Mouse (Mus musculus): ENCODE measurements at regions not wholly inside any gene's neighbourhood (a gene's known extent, or its start where the extent isn't known, plus 50 kb on each side); places are given as distances from the start of the nearest gene placed in this dataset.

DNA sequence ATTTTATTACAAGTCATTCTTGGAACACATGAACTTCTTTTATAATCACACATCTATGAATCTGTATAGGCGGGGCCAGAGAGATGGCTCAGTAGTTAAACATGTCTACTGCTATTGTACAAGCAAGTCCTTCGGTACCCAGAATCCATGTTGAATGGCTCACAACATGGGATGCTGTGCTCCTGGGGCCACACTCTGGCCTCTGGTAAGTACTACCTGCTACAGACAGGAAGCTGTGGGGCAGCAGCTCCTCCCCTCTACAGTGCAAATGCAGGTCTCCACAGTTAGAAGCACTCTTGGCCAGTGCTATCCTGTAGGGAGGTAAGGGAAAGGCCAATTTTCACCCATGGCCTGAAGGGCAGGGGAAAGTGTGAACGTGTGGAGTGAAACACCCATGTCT, 506.0 kb downstream of the Irx1 start:
- Histone ChIP-seq H3K9me3 (replicated peaks; ENCODE audit: low read length) (no peaks in the 10 kb centered on the region), H3K27me3 (replicated peaks) (no peaks in the 10 kb centered on the region), H3K4me1 (ENCODE audit: control insufficient read depth in 1 of 2, insufficient read depth in 2 of 2) (peaks cover 4 to 25% of the 10 kb centered on the region in 2 experiments; a peak in 3 of 4 replicates), H3K4me2 (ENCODE audit: insufficient read depth, low read depth, poor library complexity, severe bottlenecking) (no peak overlapping the region), H3K27ac (ENCODE audit: insufficient read depth, low read depth) (no peak overlapping the region), H3K9ac (ENCODE audit: insufficient read depth, low read depth) (no peak overlapping the region), H3K4me3 (replicated peaks in 1 of 3; ENCODE audit: low read depth in 2 of 3, low read length in 2 of 3, poor library complexity in 1 of 3) (no peak overlapping the region), H3K79me2 (replicated peaks; ENCODE audit: control insufficient read depth, extremely low read depth, insufficient read depth, poor library complexity, severe bottlenecking) (no peaks in the 10 kb centered on the region), H3K36me3 (replicated peaks in 1 of 2; ENCODE audit: control insufficient read depth in 1 of 2, insufficient read depth in 1 of 2, low read length in 1 of 2) (no peaks in the 10 kb centered on the region)
- TF ChIP-seq MYC (IDR thresholded peaks at IDR 0.05; ENCODE audit: low read depth, low read length) (no peak), MXI1 (IDR thresholded peaks at IDR 0.05; ENCODE audit: low read depth, low read length) (no peak), ZKSCAN1 (IDR thresholded peaks at IDR 0.05; ENCODE audit: borderline replicate concordance, low read depth, low read length) (no peak), JUND (conservative IDR thresholded peaks at IDR 0.05; ENCODE audit: low read depth, low read length) (no peak), IRF4 (IDR thresholded peaks at IDR 0.05; ENCODE audit: low read depth, low read length) (no peak), SMC3 (IDR thresholded peaks at IDR 0.05; ENCODE audit: low read depth, low read length) (peak; percentile 53), RAD21 (IDR thresholded peaks at IDR 0.05; ENCODE audit: low read depth, low read length) (peak; percentile 47), ELF1 (IDR thresholded peaks at IDR 0.05; ENCODE audit: low read depth, low read length) (peak; percentile 42; the same call in 1 of the 2 replicates), PAX5 (IDR thresholded peaks at IDR 0.05; ENCODE audit: low read length) (no peak), E2F4 (IDR thresholded peaks at IDR 0.05; ENCODE audit: insufficient replicate concordance, low read depth, low read length) (no peak), POLR2AphosphoS2 (IDR thresholded peaks at IDR 0.05; ENCODE audit: low read depth, low read length) (no peak), CHD1 (IDR thresholded peaks at IDR 0.05; ENCODE audit: low read depth, low read length) (no peak), EP300 (IDR thresholded peaks at IDR 0.05; ENCODE audit: low read length) (no peak), ZNF384 (IDR thresholded peaks at IDR 0.05; ENCODE audit: low read depth, low read length) (no peak), CTCF (conservative IDR thresholded peaks at IDR 0.05 in 1 of 2, IDR thresholded peaks at IDR 0.05 in 1 of 2; ENCODE audit: low read depth in 2 of 2, low read length in 2 of 2) (peak in 1 of 2 experiments; percentile 48; a peak in 2 of 4 replicates), USF1 (IDR thresholded peaks at IDR 0.05; ENCODE audit: low read depth, low read length) (no peak)
- in situ Hi-C loops (cut with MboI; ENCODE audit: low pct_ligation_motif_present, low pct_unique_long_range_greater_than_20kb, low sequenced_read_pairs) = loop anchor here (25.0 kb wide), 1 partner anchor 1580 kb away; no protein-coding TSS in a partner anchor
- peak; percentile 52 for DNase-seq (ENCODE audit: extremely low read depth)
- dilution Hi-C loops (cut with MboI; ENCODE audit: extremely low pct_ligation_motif_present, extremely low pct_unique_long_range_greater_than_20kb, low sequenced_read_pairs) = no loop called here

DNA sequence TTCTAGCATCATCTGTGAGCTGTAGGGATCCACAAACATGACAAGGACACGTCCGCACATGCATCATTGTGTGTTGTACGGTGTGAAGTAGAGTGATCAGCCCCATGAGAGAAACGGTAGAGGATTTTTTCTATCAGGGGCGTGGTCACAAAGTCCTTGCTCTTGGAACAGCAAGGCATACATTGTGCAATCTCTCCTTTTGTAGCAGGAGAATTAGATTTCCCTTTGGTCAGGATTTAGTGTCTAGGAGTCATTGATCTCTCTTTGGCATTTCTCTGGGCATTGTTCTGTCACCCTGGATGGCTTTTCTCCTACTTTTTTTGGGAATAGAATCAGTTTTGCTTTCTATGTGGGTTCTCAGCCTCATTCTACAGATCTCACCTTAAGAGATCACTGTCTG, 511.3 kb downstream of the Irx1 start:
- no peaks in the 10 kb centered on the region for H3K27me3 ChIP-seq (replicated peaks)
- peaks cover 0 to 6% of the 10 kb centered on the region in 2 experiments; a peak in 1 of 4 replicates for H3K4me1 ChIP-seq (ENCODE audit: control insufficient read depth in 1 of 2, insufficient read depth in 2 of 2)
- H3K4me3 ChIP-seq (replicated peaks in 1 of 3; ENCODE audit: low read depth in 2 of 3, low read length in 2 of 3, poor library complexity in 1 of 3) = no peak overlapping the region
- H3K36me3 ChIP-seq (replicated peaks in 1 of 2; ENCODE audit: control insufficient read depth in 1 of 2, insufficient read depth in 1 of 2, low read length in 1 of 2) = no peaks in the 10 kb centered on the region
- TF ChIP-seq JUND (conservative IDR thresholded peaks at IDR 0.05; ENCODE audit: low read depth, low read length) (no peak), NELFE (IDR thresholded peaks at IDR 0.05; ENCODE audit: low read depth, low read length) (no peak), MAZ (IDR thresholded peaks at IDR 0.05; ENCODE audit: low read depth, low read length) (no peak), MXI1 (IDR thresholded peaks at IDR 0.05; ENCODE audit: low read depth, low read length) (no peak), E2F4 (IDR thresholded peaks at IDR 0.05; ENCODE audit: insufficient replicate concordance, low read depth, low read length) (no peak), PAX5 (IDR thresholded peaks at IDR 0.05; ENCODE audit: low read length) (no peak), RCOR1 (conservative IDR thresholded peaks at IDR 0.05; ENCODE audit: low read depth, low read length) (no peak), MAX (IDR thresholded peaks at IDR 0.05; ENCODE audit: low read length) (no peak), ZNF384 (IDR thresholded peaks at IDR 0.05; ENCODE audit: low read depth, low read length) (no peak), MYC (IDR thresholded peaks at IDR 0.05; ENCODE audit: low read depth, low read length) (no peak)
- in situ Hi-C loops (cut with MboI; ENCODE audit: low pct_ligation_motif_present, low pct_unique_long_range_greater_than_20kb, low sequenced_read_pairs) (loop anchor here (5.0 to 25.0 kb wide), 3 partner anchors 50 to 1585 kb away; no protein-coding TSS in a partner anchor), dilution Hi-C loops (cut with MboI; ENCODE audit: extremely low pct_ligation_motif_present, extremely low pct_unique_long_range_greater_than_20kb, low sequenced_read_pairs) (no loop called here)
- no peak overlapping the region for H3K27ac ChIP-seq (ENCODE audit: insufficient read depth, low read depth)
- DNase-seq (ENCODE audit: extremely low read depth) = no peak
- H3K4me2 ChIP-seq (ENCODE audit: insufficient read depth, low read depth, poor library complexity, severe bottlenecking) = no peak overlapping the region
- no peaks in the 10 kb centered on the region for H3K9me3 ChIP-seq (replicated peaks; ENCODE audit: low read length)
- H3K79me2 ChIP-seq (replicated peaks; ENCODE audit: control insufficient read depth, extremely low read depth, insufficient read depth, poor library complexity, severe bottlenecking) = no peaks in the 10 kb centered on the region
- no peak overlapping the region for H3K9ac ChIP-seq (ENCODE audit: insufficient read depth, low read depth)

Measured in CH12.LX (cell line).